Mouse (Mus musculus) hindbrain, embryonic 15.5 days (tissue): ENCODE results near the gene Cdh15. TPM values are rescaled to one million over a fixed set of nuclear protein-coding genes. Genes with fewer than 3 reads are reported as not detected.

Source experiments
- ATAC-seq: fragments of 200-750 bp; cut with Nextera tagmentation; 2 replicates; pipeline ENCODE4 v1.8.0; 2017; ENCODE audit warnings: low read depth, moderate number of reproducible peaks, moderate TSS enrichment; ENCODE audit not compliant: low FRiP score
- H3K27ac ChIP-seq: fragments of 300-500 bp; sonication (generic); replicated peaks from 2 replicates; pipeline ENCODE4 v1.5.1; 2015; ENCODE audit warnings: mild to moderate bottlenecking, inconsistent platforms
- H3K27me3 ChIP-seq: fragments of 300-500 bp; sonication (generic); 2 replicates; pipeline ENCODE4 v1.6.1; 2015; ENCODE audit warnings: control low read depth, inconsistent platforms
- H3K36me3 ChIP-seq: fragments of 300-500 bp; sonication (generic); 2 replicates; pipeline ENCODE4 v1.6.1; 2015; ENCODE audit warnings: control low read depth, inconsistent platforms
- H3K4me1 ChIP-seq: fragments of 300-500 bp; sonication (generic); replicated peaks from 2 replicates; pipeline ENCODE4 v1.6.1; 2015; ENCODE audit warnings: control low read depth, inconsistent platforms
- H3K4me2 ChIP-seq: fragments of 300-500 bp; sonication (generic); 2 replicates; pipeline ENCODE4 v1.6.1; 2015; ENCODE audit warnings: moderate library complexity, mild to moderate bottlenecking, inconsistent platforms
- H3K4me3 ChIP-seq: fragments of 300-500 bp; sonication (generic); 2 replicates; pipeline ENCODE4 v1.5.1; 2015; ENCODE audit warnings: mild to moderate bottlenecking, inconsistent platforms
- H3K9ac ChIP-seq: fragments of 300-500 bp; sonication (generic); 2 replicates; pipeline ENCODE4 v1.6.1; 2015; ENCODE audit warnings: inconsistent platforms
- H3K9me3 ChIP-seq: fragments of 300-500 bp; sonication (generic); 2 replicates; pipeline ENCODE4 v1.6.1; 2016; ENCODE audit warnings: control low read depth, inconsistent platforms
- WGBS: fragments of 180-500 bp; shearing (Covaris S2); methylation state at CpG from one replicate; pipeline ENCODE4 v1.1.7; 2015; 5-methylcytosine and 5-hydroxymethylcytosine counted together
- polyA plus RNA-seq: library from polyadenylated mRNA; unstranded; fragments of >200 nt; fragmentation: Nextera tagmentation; extraction: Ambion mirVana; gene quantifications from 2 replicates; pipeline ENCODE4 v1.2.1, GENCODE M21; 2015

Cdh15 gene
- polyA plus RNA-seq = 1.8 and 2.1 TPM in 2 replicates

- peak; percentile 76 for ATAC-seq
- H3K4me2 ChIP-seq = peak within 1 kb of the TSS; percentile 39
- 18% methylated on average over 17 of the region's 18 CpGs for WGBS
- no peaks in the 10 kb centered on the region for H3K9me3 ChIP-seq
- no peak within 1 kb of the TSS for H3K4me3 ChIP-seq
- peaks cover 9% of the 10 kb centered on the region for H3K4me1 ChIP-seq
- H3K36me3 ChIP-seq = no peaks in the 10 kb centered on the region
- H3K27me3 ChIP-seq = no peaks in the 10 kb centered on the region
- H3K9ac ChIP-seq = no peak within 1 kb of the TSS
- no peak within 1 kb of the TSS for H3K27ac ChIP-seq
These were observed at the start of gene Cdh15 for GRCm38 (mm10) chr8:122847829-122848561. TSS of gene Cdh15 (plus strand) at chr8:122847966.

DNA sequence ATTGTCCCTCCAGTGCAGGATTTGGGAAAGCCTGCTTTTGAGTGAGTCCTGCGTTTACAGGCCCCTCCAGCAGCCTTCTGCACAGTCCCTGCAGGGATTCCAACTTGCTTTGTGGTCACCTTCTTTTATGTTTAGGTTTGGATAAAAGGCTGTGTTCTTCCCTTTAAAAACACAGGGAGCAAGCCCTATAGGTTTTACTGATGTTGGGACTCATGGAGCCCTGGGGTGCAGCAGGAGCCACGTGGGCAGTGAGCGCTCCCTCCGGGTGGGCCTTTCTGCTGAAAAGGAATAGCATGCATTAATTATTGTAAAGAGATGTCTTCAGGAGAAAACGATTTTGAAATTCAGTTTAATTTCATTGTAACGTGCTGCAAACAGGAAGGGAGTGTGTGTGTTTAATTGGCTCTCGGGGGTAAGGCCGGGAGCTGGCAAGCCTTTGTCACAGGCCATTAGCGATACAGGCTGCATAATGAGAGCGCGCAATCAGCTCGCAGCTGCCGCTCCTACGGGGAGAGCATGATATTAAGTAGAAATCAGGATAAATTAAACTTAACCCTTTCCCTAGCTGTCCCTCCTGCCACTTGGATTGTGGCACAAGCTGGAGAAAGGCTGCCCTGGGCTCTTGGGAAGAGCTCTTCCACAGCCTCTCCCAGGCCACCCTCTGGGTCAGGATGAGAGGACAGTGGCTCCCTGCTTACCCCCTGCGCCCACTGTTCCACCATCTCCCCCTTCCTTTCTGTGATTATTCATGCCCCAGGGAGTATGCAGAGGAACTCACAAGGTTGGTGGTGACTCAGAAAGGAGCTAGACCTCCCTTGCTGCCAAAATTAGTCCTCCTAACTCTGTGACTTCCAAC is 43.6 kb upstream of the Cdh15 start:
- peaks cover 52% of the 10 kb centered on the region for H3K4me1 ChIP-seq
- H3K27me3 ChIP-seq = no peaks in the 10 kb centered on the region
- WGBS = 8% methylated on average over 15 of the region's 15 CpGs
- no peak overlapping the region for H3K4me3 ChIP-seq
- H3K9ac ChIP-seq = no peak overlapping the region
- peak; percentile 79 for ATAC-seq
- peak overlapping the region; percentile 84 for H3K27ac ChIP-seq
- no peaks in the 10 kb centered on the region for H3K36me3 ChIP-seq
- H3K9me3 ChIP-seq = no peaks in the 10 kb centered on the region
- peak overlapping the region; percentile 20; the same call in 1 of the 2 replicates for H3K4me2 ChIP-seq

GRCm38 (mm10) chr8:122805349-122805748 is 42.4 kb upstream of the Cdh15 start:
- H3K36me3 ChIP-seq = no peaks in the 10 kb centered on the region
- ATAC-seq = peak; percentile 60
- no peak overlapping the region for H3K9ac ChIP-seq
- 20% methylated on average over 3 of the region's 3 CpGs for whole genome bisulfite sequencing
- no peak overlapping the region for H3K4me2 ChIP-seq
- H3K9me3 ChIP-seq = no peaks in the 10 kb centered on the region
- H3K4me3 ChIP-seq = no peak overlapping the region
- H3K27ac ChIP-seq = peak overlapping the region; percentile 84
- H3K27me3 ChIP-seq = no peaks in the 10 kb centered on the region
- peaks cover 57% of the 10 kb centered on the region for H3K4me1 ChIP-seq

GRCm38 (mm10) chr8:122806956-122807538 is 40.7 kb upstream of the Cdh15 start:
- Histone ChIP-seq H3K4me1 (peaks cover 74% of the 10 kb centered on the region), H3K4me2 (no peak overlapping the region), H3K4me3 (no peak overlapping the region), H3K9ac (no peak overlapping the region; the same call in none of the 2 replicates), H3K9me3 (no peaks in the 10 kb centered on the region), H3K36me3 (no peaks in the 10 kb centered on the region), H3K27ac (peak overlapping the region; percentile 59), H3K27me3 (no peaks in the 10 kb centered on the region)
- ATAC-seq = no peak
- WGBS = 42% methylated on average over 7 of the region's 7 CpGs

DNA sequence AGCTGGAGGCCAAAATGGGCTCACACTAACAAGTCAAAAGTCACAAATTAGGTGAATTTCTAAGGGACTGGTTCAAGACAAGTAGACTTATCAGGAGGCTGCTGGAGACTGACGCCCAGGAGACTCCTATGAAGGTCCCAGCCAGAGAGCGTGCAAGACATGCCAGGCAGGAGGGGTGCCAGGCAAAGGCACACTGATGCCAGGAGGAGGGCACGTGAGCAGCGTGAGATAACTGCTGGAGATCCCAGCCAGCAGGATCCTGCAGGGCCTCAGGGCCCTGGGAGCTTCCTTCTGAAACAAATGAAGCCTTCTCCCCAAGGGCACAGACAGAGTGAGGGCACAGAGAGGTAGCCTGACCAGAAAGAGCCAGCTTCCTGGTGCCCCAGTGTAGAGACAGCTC is 39.9 kb upstream of the Cdh15 start:
- no peak overlapping the region for H3K4me2 ChIP-seq
- no peaks in the 10 kb centered on the region for H3K9me3 ChIP-seq
- H3K36me3 ChIP-seq = no peaks in the 10 kb centered on the region
- peaks cover 82% of the 10 kb centered on the region for H3K4me1 ChIP-seq
- 47% methylated on average over 4 of the region's 4 CpGs for WGBS
- no peak overlapping the region for H3K9ac ChIP-seq
- H3K27ac ChIP-seq = peak overlapping the region; percentile 26; the same call in 1 of the 2 replicates
- H3K4me3 ChIP-seq = no peak overlapping the region
- ATAC-seq = no peak
- no peaks in the 10 kb centered on the region for H3K27me3 ChIP-seq

- no peak overlapping the region for H3K4me3 ChIP-seq
- no peaks in the 10 kb centered on the region for H3K27me3 ChIP-seq
- WGBS = 71% methylated on average over 8 of the region's 8 CpGs
- no peak overlapping the region for H3K9ac ChIP-seq
- H3K27ac ChIP-seq = peak overlapping the region; percentile 27
- no peak overlapping the region for H3K4me2 ChIP-seq
- ATAC-seq = no peak
- no peaks in the 10 kb centered on the region for H3K36me3 ChIP-seq
- H3K9me3 ChIP-seq = no peaks in the 10 kb centered on the region
- peaks cover 72% of the 10 kb centered on the region for H3K4me1 ChIP-seq
These were observed 37.4 kb upstream of the Cdh15 start for GRCm38 (mm10) chr8:122810376-122810775.

GRCm38 (mm10) chr8:122811870-122812494 is 35.8 kb upstream of the Cdh15 start:
- H3K9ac ChIP-seq = 0 out of 2 replicates have a peak overlapping the region, but pooled peaks have one; percentile 11
- H3K4me1 ChIP-seq = peaks cover 56% of the 10 kb centered on the region
- no peaks in the 10 kb centered on the region for H3K36me3 ChIP-seq
- 39% methylated on average over 16 of the region's 16 CpGs for WGBS
- no peaks in the 10 kb centered on the region for H3K27me3 ChIP-seq
- peak; percentile 76 for ATAC-seq
- no peak overlapping the region for H3K4me3 ChIP-seq
- peak overlapping the region; percentile 63 for H3K27ac ChIP-seq
- no peaks in the 10 kb centered on the region for H3K9me3 ChIP-seq
- no peak overlapping the region for H3K4me2 ChIP-seq

- Histone ChIP-seq H3K4me3 (no peak overlapping the region), H3K9me3 (no peaks in the 10 kb centered on the region), H3K27me3 (no peaks in the 10 kb centered on the region), H3K4me1 (peaks cover 54% of the 10 kb centered on the region), H3K36me3 (no peaks in the 10 kb centered on the region), H3K27ac (peak overlapping the region; percentile 63), H3K4me2 (no peak overlapping the region), H3K9ac (no peak overlapping the region)
- 0 out of 2 replicates have a peak, but pooled peaks have one; percentile 10 for ATAC-seq
- WGBS = 57% methylated on average over 14 of the region's 14 CpGs
These were observed 35.0 kb upstream of the Cdh15 start for GRCm38 (mm10) chr8:122812610-122813250.

- no peaks in the 10 kb centered on the region for H3K9me3 ChIP-seq
- ATAC-seq = no peak
- 12% methylated on average over 7 of the region's 7 CpGs for WGBS
- H3K4me3 ChIP-seq = no peak overlapping the region
- no peak overlapping the region for H3K9ac ChIP-seq
- H3K4me1 ChIP-seq = peaks cover 48% of the 10 kb centered on the region
- no peak overlapping the region for H3K27ac ChIP-seq
- H3K36me3 ChIP-seq = no peaks in the 10 kb centered on the region
- no peaks in the 10 kb centered on the region for H3K27me3 ChIP-seq
- no peak overlapping the region for H3K4me2 ChIP-seq
These were observed 33.2 kb upstream of the Cdh15 start for GRCm38 (mm10) chr8:122814608-122815007.

- Histone ChIP-seq H3K4me3 (no peak overlapping the region), H3K27me3 (no peaks in the 10 kb centered on the region), H3K9me3 (no peaks in the 10 kb centered on the region), H3K4me1 (peaks cover 27% of the 10 kb centered on the region), H3K27ac (no peak overlapping the region), H3K9ac (no peak overlapping the region), H3K36me3 (no peaks in the 10 kb centered on the region), H3K4me2 (no peak overlapping the region)
- no peak for ATAC-seq
- WGBS = 92% methylated on average over 6 of the region's 6 CpGs
These were observed 30.8 kb upstream of the Cdh15 start for GRCm38 (mm10) chr8:122816965-122817364.

DNA sequence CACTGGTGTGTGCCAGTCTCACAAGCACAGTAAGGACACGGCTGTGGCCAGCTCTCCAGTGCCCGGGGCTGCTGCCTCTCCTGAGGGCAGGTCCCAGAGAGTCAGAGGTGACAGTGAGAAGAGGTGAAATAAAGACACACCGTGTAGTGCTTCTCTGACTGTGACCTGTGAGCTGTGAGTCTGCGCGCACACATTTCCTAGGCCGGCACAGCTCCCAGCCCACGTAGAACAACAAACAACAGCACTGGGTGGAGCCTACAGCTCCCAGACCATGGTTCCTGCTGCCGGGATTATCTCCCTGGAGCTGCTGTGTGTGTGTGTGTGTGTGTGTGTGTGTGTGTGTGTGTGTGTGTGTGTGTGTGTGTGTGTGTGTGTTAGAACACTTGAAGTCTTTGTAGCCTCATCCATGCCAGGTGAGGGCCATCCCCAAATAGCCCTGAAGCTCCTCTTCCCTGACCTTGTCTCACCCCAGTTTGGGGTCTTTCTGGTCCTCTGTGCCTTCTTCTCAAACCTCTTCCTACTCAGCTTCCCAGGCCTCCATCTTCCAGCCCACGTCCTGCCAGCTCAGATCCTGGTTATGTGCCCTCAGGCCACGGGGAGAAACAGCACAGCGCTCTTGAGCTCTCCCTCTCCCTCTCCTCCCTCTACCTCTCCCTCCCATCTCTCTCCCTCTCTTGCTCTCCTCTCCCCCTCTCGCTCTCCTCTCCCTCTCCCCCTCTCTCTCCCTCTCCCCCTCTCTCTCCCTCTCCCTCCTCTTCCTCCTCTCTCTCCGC is 29.9 kb upstream of the Cdh15 start:
- H3K9ac ChIP-seq = no peak overlapping the region
- no peak overlapping the region for H3K4me3 ChIP-seq
- no peaks in the 10 kb centered on the region for H3K9me3 ChIP-seq
- no peaks in the 10 kb centered on the region for H3K36me3 ChIP-seq
- peaks cover 18% of the 10 kb centered on the region for H3K4me1 ChIP-seq
- ATAC-seq = no peak
- WGBS = 44% methylated on average over 13 of the region's 13 CpGs
- H3K4me2 ChIP-seq = no peak overlapping the region
- no peaks in the 10 kb centered on the region for H3K27me3 ChIP-seq
- H3K27ac ChIP-seq = no peak overlapping the region
